Mouse (Mus musculus): ENCODE results near the gene Scd4.

Gene Scd4

GRCm38 (mm10) chr19:44377629-44378375 lies 44.9 kb downstream of the Scd4 start:
- DNase-seq (ENCODE audit: low read depth, low spot score): no peak

DNA sequence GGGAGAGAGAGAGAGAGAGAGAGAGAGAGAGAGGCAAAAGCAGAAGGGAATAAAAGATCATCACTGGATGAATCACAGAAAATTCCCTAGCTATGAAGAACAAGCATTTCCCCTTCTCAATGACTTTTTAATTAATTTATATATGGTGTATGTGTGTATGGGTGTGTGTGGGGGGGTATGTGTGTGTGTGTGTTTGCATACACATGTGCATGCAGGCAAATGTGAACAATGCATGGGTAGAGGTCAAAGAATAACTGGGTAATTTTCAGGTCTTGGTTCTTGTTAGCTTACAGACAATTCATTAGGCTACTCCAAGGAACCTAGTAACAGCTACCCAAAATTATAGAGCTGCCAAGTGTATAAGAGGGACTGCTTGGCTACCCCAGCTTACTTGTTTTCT lies 46.2 kb downstream of the Scd4 start:
- DNase-seq (ENCODE audit: low read depth, low spot score): no peak

GRCm38 (mm10) chr19:44380065-44380464 lies 47.2 kb downstream of the Scd4 start:
- no peak for DNase-seq (ENCODE audit: low read depth, low spot score)

GRCm38 (mm10) chr19:44382682-44383321 lies 49.9 kb downstream of the Scd4 start:
- no peak for DNase-seq (ENCODE audit: low read depth, low spot score)

- no peak for DNase-seq (ENCODE audit: low read depth, low spot score)
Observed at GRCm38 (mm10) chr19:44385887-44386498, 53.1 kb downstream of the Scd4 start.

GRCm38 (mm10) chr19:44387089-44387671 lies 54.3 kb downstream of the Scd4 start:
- no peak for DNase-seq (ENCODE audit: low read depth, low spot score)

DNA sequence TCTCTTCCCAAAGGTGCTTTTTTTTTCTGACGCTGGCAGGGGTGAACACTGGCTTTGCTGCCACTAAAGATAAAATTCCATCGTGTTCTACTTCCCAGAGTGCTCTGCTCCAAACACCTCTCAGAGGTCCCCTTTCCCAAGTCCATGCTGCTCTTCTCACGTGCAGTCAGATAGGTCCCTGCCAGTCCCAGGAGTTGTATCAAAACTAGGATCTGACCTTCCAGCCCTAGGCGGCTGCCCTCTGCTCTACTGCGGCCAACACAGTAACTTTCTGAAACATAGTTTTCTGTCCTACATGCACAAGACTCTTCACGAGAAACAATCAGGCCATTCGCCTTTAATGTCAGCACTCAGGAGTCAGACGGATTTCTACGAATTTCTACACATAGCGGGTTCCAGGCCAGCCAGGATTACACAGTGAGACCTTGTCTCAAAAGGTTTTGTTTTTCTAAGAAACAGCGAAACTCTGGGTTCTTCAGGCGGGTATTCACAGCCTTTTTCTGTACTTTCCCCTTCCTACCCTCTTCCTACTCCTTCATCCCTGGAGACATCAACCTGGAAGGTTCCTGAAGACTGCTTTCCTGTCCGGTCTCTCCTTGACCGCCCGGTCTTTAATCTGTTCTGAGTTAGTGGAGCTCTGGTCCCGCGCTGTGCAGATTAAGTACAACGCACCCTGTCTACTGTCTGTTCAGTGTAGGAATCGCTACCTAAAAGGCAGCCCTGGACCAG lies 55.0 kb downstream of the Scd4 start:
- no peak for DNase-seq (ENCODE audit: low read depth, low spot score)

DNA sequence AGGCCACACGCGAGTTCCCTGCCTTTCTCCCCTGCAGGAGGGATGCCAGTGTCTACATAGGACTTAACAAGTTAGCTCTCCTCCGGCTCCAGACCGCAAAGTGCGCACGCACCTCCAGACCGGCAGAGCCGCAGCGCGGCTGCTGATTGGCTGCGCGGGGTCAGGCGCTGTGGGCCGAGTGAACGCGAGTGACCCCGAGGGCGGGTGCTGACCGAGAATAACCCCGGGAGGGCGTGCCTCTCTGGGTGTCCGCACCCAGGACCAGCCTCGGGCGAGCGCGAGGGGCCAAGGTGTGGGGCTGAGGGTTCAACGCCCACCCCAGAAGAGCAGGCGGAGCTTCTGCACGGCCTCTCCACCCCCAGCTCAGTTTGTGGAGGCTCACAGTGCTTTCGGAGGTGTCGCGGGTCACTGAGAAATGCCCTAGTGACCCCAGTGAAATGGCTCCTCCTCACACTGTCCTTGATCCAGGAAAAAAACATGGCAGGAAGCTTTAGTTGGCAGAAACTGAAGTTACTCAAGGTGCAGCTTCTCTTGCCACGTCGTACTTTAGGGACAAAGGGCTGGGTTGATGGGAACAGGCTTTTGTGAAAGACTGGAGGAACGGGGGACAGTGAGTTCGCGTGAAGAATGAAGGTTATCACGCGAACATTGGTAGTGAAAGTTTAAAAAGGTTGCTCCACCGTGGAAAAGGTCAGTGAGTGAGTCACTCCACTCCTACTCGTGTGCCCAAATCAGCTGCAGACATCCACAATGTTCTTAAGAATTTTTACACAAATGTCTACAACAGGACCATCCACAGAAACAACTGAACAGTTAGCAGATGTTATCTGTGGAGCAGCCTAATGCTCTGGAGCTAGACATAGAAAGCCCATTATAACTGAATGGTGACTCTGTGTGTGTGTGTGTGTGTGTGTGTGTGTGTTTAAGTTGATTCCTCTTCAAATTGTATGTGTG lies 55.9 kb downstream of the Scd4 start:
- peak; percentile 93 for DNase-seq (ENCODE audit: low read depth, low spot score)

DNA sequence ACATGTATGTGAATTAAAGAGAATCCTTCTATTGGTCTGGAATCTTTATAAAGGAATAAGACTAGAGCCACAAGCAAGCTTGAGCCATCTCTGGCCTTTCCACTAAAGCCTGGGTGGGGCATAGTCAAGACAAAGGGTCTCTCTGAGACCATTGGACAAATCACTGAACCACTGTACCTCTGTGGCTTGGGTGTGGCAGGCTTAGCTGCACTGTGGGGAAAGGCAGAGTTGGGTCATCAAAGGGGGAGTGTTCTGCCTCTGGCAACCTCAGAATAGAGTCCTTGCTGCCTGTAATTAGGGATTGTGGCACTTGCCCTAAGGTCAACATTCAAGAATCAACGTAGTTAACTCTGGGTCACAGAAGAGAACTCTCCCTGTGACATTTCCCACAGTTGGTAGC lies 56.6 kb downstream of the Scd4 start:
- no peak for DNase-seq (ENCODE audit: low read depth, low spot score)

DNA sequence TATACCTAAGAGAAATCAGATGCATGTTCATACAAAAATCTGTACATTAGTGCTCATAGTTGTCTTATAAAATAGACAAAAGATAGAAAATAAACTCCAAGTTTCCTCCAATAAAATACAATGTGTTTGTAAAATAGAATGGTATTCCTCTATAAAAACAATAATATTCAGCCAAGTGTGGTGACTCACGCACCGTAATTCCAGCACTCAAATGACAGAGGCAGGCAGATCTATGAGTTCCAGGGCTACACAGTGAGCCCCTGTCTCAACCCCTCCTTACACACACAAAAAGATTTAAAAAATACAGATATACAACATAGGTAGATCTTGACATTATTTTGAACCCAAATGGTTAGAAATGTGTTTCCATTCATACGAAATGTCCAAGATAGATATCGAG lies 59.0 kb downstream of the Scd4 start:
- no peak for DNase-seq (ENCODE audit: low read depth, low spot score)

DNA sequence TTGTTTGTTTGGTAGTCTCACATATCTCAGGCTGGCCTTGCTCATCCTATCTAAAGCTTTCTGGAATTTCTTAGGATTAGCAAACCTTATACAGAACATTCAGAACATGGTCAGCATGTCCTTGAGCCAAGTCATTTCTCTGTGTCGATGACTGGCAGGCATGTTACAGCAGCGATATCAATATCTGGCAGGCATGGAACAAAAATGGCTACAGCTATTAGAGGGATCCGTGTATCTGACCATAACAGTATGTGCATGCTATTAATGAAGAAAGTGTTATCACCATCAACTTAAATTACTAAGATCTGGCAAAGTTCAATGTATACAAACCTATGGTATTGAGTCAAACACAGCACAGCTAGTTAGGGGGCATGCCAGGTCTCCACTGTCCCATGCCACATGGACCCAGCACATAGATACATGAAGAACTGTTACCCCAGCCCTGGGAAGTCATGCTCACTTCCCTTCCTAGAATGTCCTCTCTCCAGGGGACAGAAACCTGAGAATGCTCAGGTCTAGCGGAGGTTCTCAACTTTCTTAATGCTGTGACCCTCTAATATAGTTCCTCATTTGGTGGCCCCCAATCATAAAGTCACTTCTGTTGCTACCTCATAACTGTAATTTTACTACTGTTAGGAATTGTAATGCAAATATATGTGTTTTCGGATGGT lies 59.6 kb downstream of the Scd4 start:
- DNase-seq (ENCODE audit: low read depth, low spot score): no peak

DNA sequence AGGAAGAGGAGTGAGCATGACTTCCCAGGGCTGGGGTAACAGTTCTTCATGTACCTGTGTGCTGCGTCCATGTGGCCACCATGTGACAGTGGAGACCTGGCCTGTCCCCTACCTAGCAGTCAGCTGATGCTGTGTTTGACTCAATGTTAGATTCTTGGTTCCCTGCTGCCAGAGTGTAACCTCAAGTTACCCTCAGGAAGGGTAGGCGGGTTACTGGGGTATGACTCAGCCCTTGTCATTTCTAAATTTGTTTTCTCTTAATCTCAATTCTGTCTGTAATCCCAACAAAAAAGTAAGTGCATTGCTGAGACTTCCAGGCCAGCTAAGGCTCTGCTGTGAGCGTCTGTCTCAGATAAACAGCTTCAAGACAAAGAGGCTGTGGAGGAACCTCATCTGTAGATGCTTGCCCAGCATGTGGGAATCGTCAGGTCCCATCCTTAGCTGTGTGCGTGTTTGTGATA lies 61.1 kb downstream of the Scd4 start:
- no peak for DNase-seq (ENCODE audit: low read depth, low spot score)

DNA sequence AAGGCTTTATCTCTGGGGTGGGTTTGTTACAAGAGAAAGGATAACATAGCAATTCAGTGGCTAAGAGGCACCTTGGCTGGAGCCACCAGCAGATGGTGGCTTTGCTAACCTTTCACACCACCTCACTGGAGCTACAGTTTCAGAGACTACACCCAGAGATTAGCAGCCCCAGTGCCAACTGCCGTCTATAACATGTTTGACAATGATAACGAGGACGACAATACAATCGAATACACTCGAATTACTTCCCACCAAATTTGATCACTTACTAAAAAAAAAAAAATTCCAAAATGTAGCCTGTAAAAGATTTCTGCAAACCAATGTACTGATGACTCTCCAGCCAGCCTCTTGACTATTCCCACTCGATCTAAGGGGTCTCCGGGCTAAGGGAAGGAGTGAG lies 62.1 kb downstream of the Scd4 start:
- no peak for DNase-seq (ENCODE audit: low read depth, low spot score)

Measured in WW6 (cell line).